Mouse (Mus musculus) olfactory bulb, adult 2 months (tissue): ENCODE results near the gene Grk5.

Source experiments
- CTCF ChIP-seq: fragments of 200-500 bp; IDR thresholded peaks from 2 replicates; pipeline ENCODE4 v1.5.1; 2012; ENCODE audit warnings: low read depth, mild to moderate bottlenecking, low read length, moderate library complexity; ENCODE audit not compliant: insufficient read depth
- POLR2A ChIP-seq: fragments of 200-500 bp; IDR thresholded peaks from 2 replicates; pipeline ENCODE4 v1.6.1; 2012; ENCODE audit warnings: mild to moderate bottlenecking, low read depth, low read length, moderate library complexity; ENCODE audit not compliant: insufficient read depth

- TF ChIP-seq POLR2A, result no peak
- TF ChIP-seq CTCF, result no peak
Measured at GRCm38 (mm10) chr19:61000958-61001357, 111.4 kb downstream of the Grk5 start.
